Mouse (Mus musculus) C2C12 (cell line): ENCODE measurements at regions not wholly inside any gene's neighbourhood (a gene's known extent, or its start where the extent isn't known, plus 50 kb on each side); places are given as distances from the start of the nearest gene placed in this dataset.

Experiments
- H3K27me3 ChIP-seq: one replicate; pipeline ENCODE4 v1.6.1; 2011; ENCODE audit not compliant: control insufficient read depth, insufficient read depth, insufficient read length
- H3K36me3 ChIP-seq: one replicate; pipeline ENCODE4 v1.6.1; 2011; ENCODE audit not compliant: control insufficient read depth, insufficient read depth
- H3K4me3 ChIP-seq: one replicate; pipeline ENCODE4 v1.5.1; 2011; ENCODE audit warnings: mild to moderate bottlenecking, control low read depth; ENCODE audit not compliant: poor library complexity, insufficient read depth, severe bottlenecking
- H3K79me2 ChIP-seq: one replicate; pipeline ENCODE4 v1.6.1; 2011; ENCODE audit not compliant: control insufficient read depth, insufficient read depth
- H3K79me3 ChIP-seq: one replicate; pipeline ENCODE4 v1.6.1; 2011; ENCODE audit warnings: low read depth, control low read depth
- H3ac ChIP-seq: one replicate; pipeline ENCODE3; 2011; ENCODE audit warnings: low read depth; ENCODE audit not compliant: control insufficient read depth, insufficient read length
- CEBPB ChIP-seq: IDR thresholded peaks from one replicate; pipeline ENCODE4 v1.6.1; 2011; ENCODE audit warnings: low read depth, mild to moderate bottlenecking, control low read depth, moderate library complexity
- CTCF ChIP-seq: IDR thresholded peaks from one replicate; pipeline ENCODE4 v1.5.1; 2011; ENCODE audit not compliant: control insufficient read depth, insufficient read depth, insufficient read length
- FOSL1 ChIP-seq: IDR thresholded peaks from one replicate; pipeline ENCODE4 v1.8.0; 2011; ENCODE audit warnings: mild to moderate bottlenecking, low read length; ENCODE audit not compliant: poor library complexity, insufficient read depth, severe bottlenecking
- MAX ChIP-seq: IDR thresholded peaks from one replicate; pipeline ENCODE4 v1.6.1; 2011; ENCODE audit warnings: mild to moderate bottlenecking, control low read depth
- MYOD1 ChIP-seq: IDR thresholded peaks from one replicate; pipeline ENCODE4 v1.6.1; 2011; ENCODE audit warnings: low read depth; ENCODE audit not compliant: control insufficient read depth, insufficient read length
- MYOG ChIP-seq: IDR thresholded peaks from one replicate; pipeline ENCODE4 v1.6.1; 2011; ENCODE audit not compliant: control insufficient read depth, insufficient read length; ENCODE audit errors: extremely low read depth
- USF1 ChIP-seq: IDR thresholded peaks from one replicate; pipeline ENCODE4 v1.6.1; 2011; ENCODE audit warnings: low read depth, mild to moderate bottlenecking, control low read depth, moderate library complexity

DNA sequence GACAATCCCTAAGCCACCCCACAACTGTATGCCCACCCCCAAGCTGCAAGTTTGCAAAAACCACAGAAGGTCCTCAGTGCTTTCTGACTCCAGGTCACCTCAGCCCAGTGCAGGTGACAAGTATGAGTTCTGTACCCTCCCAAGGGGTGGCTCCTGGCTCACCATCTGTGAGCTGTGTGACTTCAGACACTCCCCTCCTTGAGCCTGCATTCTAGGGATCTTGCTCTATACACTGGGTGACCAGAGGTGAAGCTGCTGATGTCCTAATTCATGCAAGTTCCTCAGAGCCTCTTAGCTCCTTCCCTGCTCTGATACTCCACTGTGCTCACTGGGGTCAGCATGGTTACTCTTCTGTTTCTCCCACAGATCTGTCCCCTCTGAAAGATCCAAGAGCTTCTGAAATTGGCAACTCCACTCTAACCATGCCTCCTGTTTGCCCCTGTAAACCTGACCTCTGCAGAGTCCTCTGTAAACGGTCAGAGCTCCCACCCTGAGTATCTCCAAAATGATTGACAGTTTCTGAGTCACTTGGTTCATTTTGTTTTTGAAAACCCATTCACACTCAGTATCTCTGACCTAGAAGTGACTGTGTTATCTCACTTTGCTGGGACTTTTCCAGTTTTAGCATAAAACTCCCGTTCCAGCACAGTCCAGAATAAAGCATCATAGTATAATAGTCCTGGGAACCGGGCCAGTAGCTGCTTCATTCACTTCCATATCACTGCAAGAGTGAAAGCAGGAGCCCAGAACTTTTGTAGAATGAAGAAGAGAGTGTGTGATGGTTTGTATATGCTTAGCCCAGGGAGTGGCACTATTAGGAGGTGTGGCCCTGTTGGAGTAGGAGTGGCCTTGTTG is 180.7 kb upstream of the Dapk1 start:
- H3K79me3 ChIP-seq = no peaks in the 10 kb centered on the region
- H3K27me3 ChIP-seq = no peaks in the 10 kb centered on the region
- no peak overlapping the region for H3ac ChIP-seq
- H3K36me3 ChIP-seq = no peaks in the 10 kb centered on the region
- no peak for TF ChIP-seq MYOD1
- TF ChIP-seq USF1 = no peak
- no peak for TF ChIP-seq CTCF
- no peak for TF ChIP-seq CEBPB
- no peak for TF ChIP-seq MYOG
- TF ChIP-seq MAX = no peak
- TF ChIP-seq FOSL1 = no peak
- no peak overlapping the region for H3K4me3 ChIP-seq
- H3K79me2 ChIP-seq = no peaks in the 10 kb centered on the region

DNA sequence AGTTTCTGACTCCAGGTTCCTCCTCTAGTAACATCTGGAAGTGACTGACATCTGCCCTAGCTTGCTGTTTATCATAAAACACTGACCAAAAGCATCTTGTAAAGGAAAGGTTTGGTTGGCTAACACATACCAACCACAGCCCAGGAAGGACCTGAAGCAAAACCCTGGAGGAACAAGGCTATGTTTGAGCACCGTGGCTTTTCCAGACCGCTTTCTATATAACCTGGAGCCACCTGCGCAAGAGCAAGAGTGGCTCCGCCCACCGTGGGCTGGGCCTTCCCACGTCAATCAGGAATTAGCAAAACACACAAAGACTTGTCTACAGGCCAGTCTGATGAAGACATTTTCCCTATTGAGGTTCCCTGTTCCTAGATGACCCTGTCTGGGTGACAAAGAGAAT is 177.5 kb upstream of the Dapk1 start:
- Histone ChIP-seq H3ac (no peak overlapping the region), H3K36me3 (no peaks in the 10 kb centered on the region), H3K4me3 (no peak overlapping the region), H3K27me3 (no peaks in the 10 kb centered on the region), H3K79me2 (no peaks in the 10 kb centered on the region), H3K79me3 (no peaks in the 10 kb centered on the region)
- TF ChIP-seq CTCF = no peak
- no peak for TF ChIP-seq USF1
- no peak for TF ChIP-seq MYOD1
- no peak for TF ChIP-seq MAX
- TF ChIP-seq FOSL1 = no peak
- no peak for TF ChIP-seq CEBPB
- no peak for TF ChIP-seq MYOG

DNA sequence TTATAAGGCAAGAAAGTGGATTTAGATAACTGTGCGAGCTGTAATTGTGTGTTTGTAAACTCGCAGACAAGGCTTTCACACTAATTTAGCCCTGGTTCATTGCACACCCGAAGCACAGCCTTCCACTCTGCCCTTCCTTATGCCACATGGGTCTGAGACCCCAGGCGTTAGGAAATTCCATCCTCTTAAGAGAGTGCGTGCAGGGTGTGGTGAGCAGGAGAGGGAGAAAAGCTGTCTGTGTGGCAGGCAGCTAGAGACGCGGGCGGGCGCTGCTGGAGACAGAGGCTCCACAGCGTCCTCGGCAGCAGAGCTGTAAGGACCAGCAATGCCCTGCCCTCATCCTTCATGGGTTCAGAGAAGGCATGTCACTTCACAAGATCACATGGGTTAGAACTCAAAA is 176.6 kb upstream of the Dapk1 start:
- TF ChIP-seq MYOG = no peak
- no peak for TF ChIP-seq MAX
- TF ChIP-seq CEBPB = no peak
- TF ChIP-seq MYOD1 = no peak
- no peak for TF ChIP-seq CTCF
- TF ChIP-seq USF1 = no peak
- no peak for TF ChIP-seq FOSL1
- Histone ChIP-seq H3K27me3 (no peaks in the 10 kb centered on the region), H3K4me3 (no peak overlapping the region), H3K79me2 (no peaks in the 10 kb centered on the region), H3K79me3 (no peaks in the 10 kb centered on the region), H3ac (no peak overlapping the region), H3K36me3 (no peaks in the 10 kb centered on the region)

DNA sequence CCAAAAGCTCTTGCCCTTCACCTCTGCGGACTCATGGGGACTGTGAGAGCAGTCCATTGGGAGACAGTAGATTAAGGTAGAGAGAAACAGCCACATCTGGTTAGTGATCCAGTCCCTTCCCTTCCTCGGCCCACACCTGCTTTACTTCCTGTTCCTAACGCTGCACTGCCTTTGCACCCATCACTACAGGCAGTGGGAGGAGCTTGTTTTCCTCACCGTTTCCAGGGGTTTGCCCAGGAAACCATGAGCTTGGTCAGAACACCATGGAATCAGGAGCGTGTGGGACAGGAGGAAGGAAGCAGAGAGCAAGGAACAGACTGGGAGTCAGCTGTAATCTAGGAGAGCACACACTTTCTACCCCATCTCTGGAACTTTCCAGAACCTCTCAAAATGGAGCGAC is 176.2 kb upstream of the Dapk1 start:
- Histone ChIP-seq H3K27me3 (no peaks in the 10 kb centered on the region), H3K79me3 (no peaks in the 10 kb centered on the region), H3K36me3 (no peaks in the 10 kb centered on the region), H3K4me3 (no peak overlapping the region), H3K79me2 (no peaks in the 10 kb centered on the region), H3ac (no peak overlapping the region)
- TF ChIP-seq CTCF (no peak), MYOD1 (no peak), USF1 (no peak), CEBPB (no peak), MAX (no peak), MYOG (no peak), FOSL1 (no peak)

DNA sequence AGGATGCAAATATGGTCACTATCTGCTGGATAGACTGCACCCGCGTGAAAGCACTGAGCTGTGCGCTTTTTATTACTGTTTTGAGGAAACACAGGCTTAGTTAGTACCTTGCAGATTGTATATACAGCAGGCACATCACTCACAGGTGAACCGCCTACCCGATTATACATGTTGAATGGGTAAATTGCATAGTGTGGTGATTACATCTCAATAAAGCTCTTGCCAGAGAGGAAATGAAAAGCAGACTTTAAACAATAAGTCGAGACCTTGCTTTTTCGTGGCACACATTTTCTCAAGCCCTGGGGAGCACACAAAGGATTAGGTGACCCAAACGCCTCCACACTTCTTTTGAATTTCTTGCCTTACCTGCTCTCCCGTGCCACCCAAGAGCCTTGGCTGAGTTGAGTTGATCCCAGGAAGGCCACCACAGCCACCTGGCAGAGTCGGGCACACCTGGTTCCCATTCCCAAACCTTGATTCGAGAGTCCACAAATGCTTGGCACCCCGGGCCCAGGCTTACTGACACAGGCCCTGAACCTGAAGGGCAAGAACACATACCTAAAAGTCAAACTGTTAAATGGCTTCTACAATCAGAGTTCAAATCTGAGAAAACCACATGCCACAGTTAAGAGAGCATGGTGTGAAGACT is 175.4 kb upstream of the Dapk1 start:
- TF ChIP-seq CEBPB = no peak
- no peak for TF ChIP-seq USF1
- TF ChIP-seq MAX = no peak
- no peak for TF ChIP-seq CTCF
- no peak for TF ChIP-seq MYOD1
- no peak for TF ChIP-seq FOSL1
- no peak for TF ChIP-seq MYOG
- Histone ChIP-seq H3K79me3 (no peaks in the 10 kb centered on the region), H3K36me3 (no peaks in the 10 kb centered on the region), H3K27me3 (no peaks in the 10 kb centered on the region), H3K79me2 (no peaks in the 10 kb centered on the region), H3K4me3 (no peak overlapping the region), H3ac (no peak overlapping the region)
